Mouse (Mus musculus): Measurements from ENCODE around the gene Cfap126.

- no peak for TF ChIP-seq CTCF (IDR thresholded peaks at IDR 0.05; ENCODE audit: borderline replicate concordance, insufficient read depth, low read depth, low read length)
- no peak for TF ChIP-seq POLR2A (IDR thresholded peaks at IDR 0.05; ENCODE audit: borderline replicate concordance, insufficient read depth, low read length)
Observed at GRCm38 (mm10) chr1:171121839-171122238, 8.1 kb downstream of the Cfap126 start.
